Mouse (Mus musculus): ENCODE measurements around the gene Edf1. TPM values are rescaled to one million over a fixed set of nuclear protein-coding genes. Genes with fewer than 3 reads are reported as not detected.

Gene Edf1
- total and polyA plus RNA-seq, 3 experiments: 188 to 215 (median 202) TPM

- no peak for DNase-seq (ENCODE audit: extremely low read depth)
- no peaks in the 10 kb centered on the region for H3K27me3 ChIP-seq (replicated peaks)
- no peaks in the 10 kb centered on the region for H3K79me2 ChIP-seq (replicated peaks; ENCODE audit: control insufficient read depth, extremely low read depth, insufficient read depth, poor library complexity, severe bottlenecking)
- no peak overlapping the region for H3K4me2 ChIP-seq (ENCODE audit: insufficient read depth, low read depth, poor library complexity, severe bottlenecking)
- no peak overlapping the region for H3K9ac ChIP-seq (ENCODE audit: insufficient read depth, low read depth)
- TF ChIP-seq ZKSCAN1 (IDR thresholded peaks at IDR 0.05; ENCODE audit: borderline replicate concordance, low read depth, low read length) (no peak), ZC3H11A (IDR thresholded peaks at IDR 0.05; ENCODE audit: low read depth, low read length) (no peak), TBP (conservative IDR thresholded peaks at IDR 0.05; ENCODE audit: low read depth, low read length) (no peak), HCFC1 (IDR thresholded peaks at IDR 0.05; ENCODE audit: low read depth, low read length) (no peak), MAZ (IDR thresholded peaks at IDR 0.05; ENCODE audit: low read depth, low read length) (no peak), ZMIZ1 (IDR thresholded peaks at IDR 0.05; ENCODE audit: low read depth, low read length) (no peak), RCOR1 (conservative IDR thresholded peaks at IDR 0.05; ENCODE audit: low read depth, low read length) (no peak), PAX5 (IDR thresholded peaks at IDR 0.05; ENCODE audit: low read length) (no peak), JUN (IDR thresholded peaks at IDR 0.05; ENCODE audit: insufficient read depth, low read depth, low read length) (no peak), USF1 (IDR thresholded peaks at IDR 0.05; ENCODE audit: low read depth, low read length) (no peak), KAT2A (IDR thresholded peaks at IDR 0.05; ENCODE audit: insufficient replicate concordance, low read length) (no peak), ELF1 (IDR thresholded peaks at IDR 0.05; ENCODE audit: low read depth, low read length) (no peak), EP300 (IDR thresholded peaks at IDR 0.05; ENCODE audit: low read length) (no peak), ETS1 (conservative IDR thresholded peaks at IDR 0.05; ENCODE audit: low read depth, low read length) (no peak), RAD21 (IDR thresholded peaks at IDR 0.05; ENCODE audit: low read depth, low read length) (no peak), MXI1 (IDR thresholded peaks at IDR 0.05; ENCODE audit: low read depth, low read length) (no peak), NRF1 (IDR thresholded peaks at IDR 0.05; ENCODE audit: low read depth, low read length) (no peak)
- dilution Hi-C loops (cut with MboI; ENCODE audit: extremely low pct_ligation_motif_present, extremely low pct_unique_long_range_greater_than_20kb, low sequenced_read_pairs): no loop called here
- in situ Hi-C loops (cut with MboI; ENCODE audit: low pct_ligation_motif_present, low pct_unique_long_range_greater_than_20kb, low sequenced_read_pairs): no loop called here
- H3K27ac ChIP-seq (ENCODE audit: insufficient read depth, low read depth): no peak overlapping the region
- H3K36me3 ChIP-seq (replicated peaks in 1 of 2; ENCODE audit: control insufficient read depth in 1 of 2, insufficient read depth in 1 of 2, low read length in 1 of 2): peaks cover 48 to 80% of the 10 kb centered on the region in 2 experiments
- peaks cover 21% of the 10 kb centered on the region for H3K9me3 ChIP-seq (replicated peaks; ENCODE audit: low read length)
- peaks cover 5 to 24% of the 10 kb centered on the region in 2 experiments; a peak in 3 of 4 replicates for H3K4me1 ChIP-seq (ENCODE audit: control insufficient read depth in 1 of 2, insufficient read depth in 2 of 2)
- H3K4me3 ChIP-seq (replicated peaks in 1 of 3; ENCODE audit: low read depth in 2 of 3, low read length in 2 of 3, poor library complexity in 1 of 3): no peak overlapping the region
Measured at GRCm38 (mm10) chr2:25583120-25583481, 25.5 kb downstream of the Edf1 start.

- Histone ChIP-seq H3K4me3 (replicated peaks in 1 of 3; ENCODE audit: low read depth in 2 of 3, low read length in 2 of 3, poor library complexity in 1 of 3) (no peak overlapping the region), H3K27me3 (replicated peaks) (no peaks in the 10 kb centered on the region), H3K4me1 (ENCODE audit: control insufficient read depth in 1 of 2, insufficient read depth in 2 of 2) (peaks cover 5 to 24% of the 10 kb centered on the region in 2 experiments; a peak in 3 of 4 replicates), H3K36me3 (replicated peaks in 1 of 2; ENCODE audit: control insufficient read depth in 1 of 2, insufficient read depth in 1 of 2, low read length in 1 of 2) (peaks cover 49 to 80% of the 10 kb centered on the region in 2 experiments), H3K79me2 (replicated peaks; ENCODE audit: control insufficient read depth, extremely low read depth, insufficient read depth, poor library complexity, severe bottlenecking) (no peaks in the 10 kb centered on the region), H3K27ac (ENCODE audit: insufficient read depth, low read depth) (no peak overlapping the region), H3K9me3 (replicated peaks; ENCODE audit: low read length) (peaks cover 16% of the 10 kb centered on the region), H3K9ac (ENCODE audit: insufficient read depth, low read depth) (no peak overlapping the region), H3K4me2 (ENCODE audit: insufficient read depth, low read depth, poor library complexity, severe bottlenecking) (no peak overlapping the region)
- dilution Hi-C loops (cut with MboI; ENCODE audit: extremely low pct_ligation_motif_present, extremely low pct_unique_long_range_greater_than_20kb, low sequenced_read_pairs) (no loop called here), in situ Hi-C loops (cut with MboI; ENCODE audit: low pct_ligation_motif_present, low pct_unique_long_range_greater_than_20kb, low sequenced_read_pairs) (no loop called here)
- TF ChIP-seq ZC3H11A (IDR thresholded peaks at IDR 0.05; ENCODE audit: low read depth, low read length) (no peak), CHD2 (IDR thresholded peaks at IDR 0.05; ENCODE audit: low read length) (no peak), NRF1 (IDR thresholded peaks at IDR 0.05; ENCODE audit: low read depth, low read length) (no peak), SIN3A (IDR thresholded peaks at IDR 0.05; ENCODE audit: low read length) (no peak), ZKSCAN1 (IDR thresholded peaks at IDR 0.05; ENCODE audit: borderline replicate concordance, low read depth, low read length) (no peak), CTCF (conservative IDR thresholded peaks at IDR 0.05 in 1 of 2, IDR thresholded peaks at IDR 0.05 in 1 of 2; ENCODE audit: low read depth in 2 of 2, low read length in 2 of 2) (no peak), MAFK (IDR thresholded peaks at IDR 0.05; ENCODE audit: insufficient replicate concordance, low read length) (no peak), PAX5 (IDR thresholded peaks at IDR 0.05; ENCODE audit: low read length) (no peak), JUN (IDR thresholded peaks at IDR 0.05; ENCODE audit: insufficient read depth, low read depth, low read length) (no peak), RAD21 (IDR thresholded peaks at IDR 0.05; ENCODE audit: low read depth, low read length) (no peak), KAT2A (IDR thresholded peaks at IDR 0.05; ENCODE audit: insufficient replicate concordance, low read length) (no peak), MEF2A (IDR thresholded peaks at IDR 0.05; ENCODE audit: borderline replicate concordance, low read depth, low read length) (no peak), ETS1 (conservative IDR thresholded peaks at IDR 0.05; ENCODE audit: low read depth, low read length) (no peak), MYC (IDR thresholded peaks at IDR 0.05; ENCODE audit: low read depth, low read length) (no peak), E2F4 (IDR thresholded peaks at IDR 0.05; ENCODE audit: insufficient replicate concordance, low read depth, low read length) (no peak), UBTF (IDR thresholded peaks at IDR 0.05; ENCODE audit: low read depth, low read length) (no peak), ZMIZ1 (IDR thresholded peaks at IDR 0.05; ENCODE audit: low read depth, low read length) (no peak), NELFE (IDR thresholded peaks at IDR 0.05; ENCODE audit: low read depth, low read length) (no peak), MAX (IDR thresholded peaks at IDR 0.05; ENCODE audit: low read length) (no peak), BHLHE40 (IDR thresholded peaks at IDR 0.05; ENCODE audit: low read depth, low read length) (no peak)
- no peak for DNase-seq (ENCODE audit: extremely low read depth)
Measured at GRCm38 (mm10) chr2:25583571-25583970, 25.9 kb downstream of the Edf1 start.
